Mouse (Mus musculus): ENCODE measurements at regions not wholly inside any gene's neighbourhood (a gene's known extent, or its start where the extent isn't known, plus 50 kb on each side); places are given as distances from the start of the nearest gene placed in this dataset.
A peak's percentile ranks its signal among the peaks of the same experiment; 100 is the strongest.

DNA sequence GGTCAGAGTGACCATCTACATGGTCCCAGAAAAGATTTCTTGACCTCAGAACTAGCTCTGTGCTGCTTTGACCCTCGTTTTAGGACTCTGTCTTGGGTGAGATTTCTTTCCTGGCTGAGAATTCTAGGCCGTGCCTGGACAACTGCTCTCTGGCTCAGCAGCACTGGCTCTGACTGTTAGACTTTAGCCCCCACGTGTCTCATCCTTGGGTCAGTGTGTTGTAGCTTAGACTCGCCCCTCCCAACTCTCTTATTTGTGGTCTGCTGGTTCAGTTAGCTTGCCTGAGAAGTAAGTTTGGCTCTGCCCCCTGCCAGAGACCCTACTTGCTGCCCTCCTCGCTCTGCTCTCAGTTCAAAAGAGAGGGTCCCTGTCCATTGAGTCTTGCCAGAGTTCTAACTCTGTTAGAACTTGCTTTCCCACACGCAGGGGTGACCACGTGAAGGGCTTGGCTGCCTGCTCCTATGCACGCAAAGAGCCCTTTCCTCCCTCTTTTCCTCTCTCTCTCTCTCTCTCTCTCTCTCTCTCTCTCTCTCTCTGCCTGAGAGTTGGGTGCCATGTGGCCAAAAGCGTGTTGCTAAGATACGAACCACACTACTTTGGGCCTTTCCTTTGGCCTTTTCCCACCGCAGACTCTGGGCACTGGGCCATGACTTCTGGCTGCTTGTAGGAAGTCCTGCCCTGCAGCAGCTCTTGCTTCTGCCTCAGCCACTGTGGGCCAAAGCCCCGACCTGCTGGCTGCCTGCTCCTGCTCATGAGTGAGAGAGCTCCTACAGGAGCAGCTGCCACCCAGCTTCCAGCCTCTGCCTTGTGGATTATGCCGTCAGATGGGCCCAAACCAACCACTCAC is 344.2 kb upstream of the Amot start:
- DNase-seq: peak; percentile 16

DNA sequence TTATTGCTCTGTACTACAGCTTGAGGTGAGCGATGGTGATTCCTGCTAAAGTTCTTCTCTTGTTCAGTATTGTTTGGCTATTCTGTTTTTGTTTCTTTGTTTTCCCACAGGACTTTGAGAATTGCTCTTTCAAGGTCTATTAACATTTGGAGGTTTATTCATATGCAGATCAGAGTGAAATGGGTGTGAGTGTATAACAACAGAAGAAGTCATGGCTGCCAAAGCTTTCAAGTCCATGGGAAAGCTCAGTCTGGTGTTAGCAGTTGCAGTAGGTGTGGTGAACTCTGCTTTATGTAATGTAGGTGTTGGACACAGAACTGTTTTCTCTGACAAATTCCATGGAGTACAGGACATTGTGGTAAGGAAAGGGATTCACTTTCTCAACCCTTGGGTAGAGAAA is 328.1 kb upstream of the Amot start:
- DNase-seq: no peak

DNA sequence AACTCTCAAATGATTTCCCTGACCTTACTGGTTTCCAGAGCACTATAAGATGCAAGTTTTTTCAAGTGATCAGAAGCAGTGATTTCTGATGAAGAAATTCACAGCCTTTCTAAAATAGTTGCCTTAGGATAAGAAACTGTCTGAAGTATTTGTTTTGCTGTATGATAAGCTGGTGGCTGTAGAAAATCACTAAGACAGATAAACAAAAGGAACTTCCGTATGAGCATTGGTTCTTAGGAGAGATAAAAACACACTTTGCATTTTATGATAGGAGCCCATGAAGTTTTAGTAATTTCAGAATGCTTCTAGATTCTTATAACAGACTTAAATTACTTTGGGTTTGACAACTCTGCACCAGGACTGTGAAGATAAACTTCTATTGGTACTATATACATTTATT is 308.0 kb upstream of the Amot start:
- DNase-seq: no peak

Data from kidney, adult 18-20 months (tissue).